Mouse (Mus musculus): ENCODE measurements around the gene Prr36. TPM values are rescaled to one million over a fixed set of nuclear protein-coding genes. Genes with fewer than 3 reads are reported as not detected.

Gene Prr36
- total RNA-seq, 1 experiment from 2014 or later = not detected

GRCm38 (mm10) chr8:4247241-4247640 lies 30.0 kb upstream of the Prr36 start:
- ATAC-seq (replicated peaks; ENCODE audit: insufficient number of reproducible peaks, low FRiP score, low TSS enrichment, poor library complexity, severe bottlenecking) = no peak

DNA sequence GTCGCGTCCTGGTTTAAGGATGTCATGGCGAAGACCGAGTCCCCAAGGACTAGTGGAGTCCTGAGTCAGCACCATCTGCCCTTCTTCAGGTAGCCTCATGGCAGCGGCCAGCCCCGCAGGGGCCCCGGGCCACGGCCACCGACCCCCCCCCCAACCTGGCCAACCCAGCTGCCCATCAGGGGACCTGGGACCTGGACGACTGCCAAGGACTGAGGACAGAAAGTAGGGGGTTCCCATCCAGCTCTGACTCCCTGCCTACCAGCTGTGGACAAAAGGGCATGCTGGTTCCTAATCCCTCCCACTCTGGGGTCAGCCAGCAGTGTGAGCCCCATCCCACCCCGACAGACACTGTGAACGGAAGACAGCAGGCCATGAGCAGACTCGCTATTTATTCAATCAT lies 28.5 kb upstream of the Prr36 start:
- ATAC-seq (replicated peaks; ENCODE audit: insufficient number of reproducible peaks, low FRiP score, low TSS enrichment, poor library complexity, severe bottlenecking) = no peak

DNA sequence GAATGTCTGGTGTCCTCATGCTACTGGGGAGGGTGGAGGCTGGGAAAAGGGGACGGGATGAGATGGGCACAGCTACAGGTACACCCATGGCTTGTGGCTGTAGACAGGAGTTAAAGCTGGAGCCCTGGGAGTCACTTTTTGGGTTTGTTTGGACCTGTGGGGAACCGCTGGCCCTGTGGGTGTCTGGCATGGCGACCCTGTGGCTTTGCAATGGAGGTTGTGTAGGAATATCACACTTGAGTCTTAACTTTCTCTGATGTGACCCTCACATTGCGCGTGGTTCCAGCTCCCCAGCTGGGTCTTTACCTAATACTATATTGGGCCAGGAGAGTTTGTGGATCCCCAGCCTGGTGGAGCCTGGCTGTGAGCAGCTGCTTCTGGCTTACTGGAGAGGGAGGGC lies 27.8 kb upstream of the Prr36 start:
- no peak for ATAC-seq (replicated peaks; ENCODE audit: insufficient number of reproducible peaks, low FRiP score, low TSS enrichment, poor library complexity, severe bottlenecking)

DNA sequence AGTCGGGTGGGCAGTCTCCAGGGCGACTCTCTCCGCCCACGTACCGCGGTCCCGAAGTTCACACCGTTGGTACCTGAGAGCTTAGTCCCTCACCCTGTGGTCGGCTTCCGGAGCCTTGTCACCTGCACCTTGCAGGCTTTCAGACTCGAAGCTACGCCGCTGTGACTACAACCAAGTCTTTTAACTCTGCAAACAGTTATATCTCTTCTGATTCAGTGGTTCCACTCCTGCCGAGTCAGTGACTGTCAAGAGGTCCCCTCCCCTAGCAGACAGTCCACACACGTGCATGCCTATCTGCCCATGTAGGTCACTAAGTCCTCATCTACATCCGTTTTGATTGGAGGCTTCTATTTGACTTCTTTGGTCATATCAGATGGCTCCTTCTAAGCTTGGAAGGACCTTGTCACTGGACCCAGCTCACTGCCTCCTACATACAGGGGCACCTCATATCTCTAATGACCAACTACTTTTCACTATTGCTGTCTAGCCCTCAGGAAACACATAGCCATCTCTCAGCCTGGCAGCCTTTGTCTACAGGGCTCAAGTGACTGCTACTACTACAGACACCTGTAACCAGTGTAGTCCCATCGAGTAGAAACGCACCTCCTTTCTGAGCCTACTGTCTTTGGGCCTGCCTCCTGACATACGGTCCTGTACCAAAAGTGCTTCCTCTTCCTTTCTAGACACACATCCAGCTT lies 22.1 kb upstream of the Prr36 start:
- ATAC-seq (replicated peaks; ENCODE audit: insufficient number of reproducible peaks, low FRiP score, low TSS enrichment, poor library complexity, severe bottlenecking) = no peak; the same call in 1 of the 2 replicates

DNA sequence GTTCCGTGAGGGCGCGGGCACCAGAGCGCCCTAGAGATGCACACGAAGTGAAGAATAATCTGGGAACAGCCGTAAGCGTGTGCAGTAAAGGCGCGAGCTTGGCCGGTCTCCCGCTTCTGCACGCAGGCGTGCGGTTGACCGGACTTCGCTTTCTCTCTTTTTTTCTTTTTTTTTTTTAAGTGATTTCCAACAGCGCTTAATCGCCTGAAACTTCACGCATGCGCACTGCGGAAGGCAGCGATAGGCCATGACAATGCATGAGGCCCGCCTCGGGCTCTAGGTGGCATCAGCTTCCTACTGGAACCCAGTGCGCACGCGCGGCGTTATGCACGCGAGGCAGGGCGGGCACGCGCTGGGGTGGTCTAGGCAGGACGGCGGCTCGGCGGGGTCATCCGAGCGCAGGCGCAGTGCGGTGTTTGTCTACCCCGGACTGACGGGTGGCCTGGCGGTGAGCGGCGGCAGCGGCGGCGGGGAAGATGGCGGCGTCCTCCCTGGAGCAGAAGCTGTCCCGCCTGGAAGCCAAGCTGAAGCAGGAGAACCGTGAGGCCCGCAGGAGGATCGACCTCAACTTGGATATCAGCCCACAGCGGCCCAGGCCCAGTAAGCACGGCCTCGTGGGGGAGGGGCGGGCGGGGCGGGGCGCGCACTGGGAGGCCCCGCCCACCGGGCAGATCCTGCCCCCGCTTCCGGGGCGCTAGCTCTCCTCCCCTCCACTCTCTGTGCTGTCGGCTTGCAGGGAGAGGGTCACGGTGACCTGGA lies 21.4 kb upstream of the Prr36 start, which contains the start of the genes Map2k7 and Gm49320:
Gene Map2k7 (plus strand): TSS at position 307 of the 759 bp plus-strand sequence.
Gene Gm49320 (plus strand): TSS at position 432 of the 759 bp plus-strand sequence.
- peak; percentile 85 for ATAC-seq (replicated peaks; ENCODE audit: insufficient number of reproducible peaks, low FRiP score, low TSS enrichment, poor library complexity, severe bottlenecking)

GRCm38 (mm10) chr8:4237814-4238433 lies 20.7 kb upstream of the Prr36 start:
- ATAC-seq (replicated peaks; ENCODE audit: insufficient number of reproducible peaks, low FRiP score, low TSS enrichment, poor library complexity, severe bottlenecking) = peak; percentile 1; the same call in 1 of the 2 replicates

DNA sequence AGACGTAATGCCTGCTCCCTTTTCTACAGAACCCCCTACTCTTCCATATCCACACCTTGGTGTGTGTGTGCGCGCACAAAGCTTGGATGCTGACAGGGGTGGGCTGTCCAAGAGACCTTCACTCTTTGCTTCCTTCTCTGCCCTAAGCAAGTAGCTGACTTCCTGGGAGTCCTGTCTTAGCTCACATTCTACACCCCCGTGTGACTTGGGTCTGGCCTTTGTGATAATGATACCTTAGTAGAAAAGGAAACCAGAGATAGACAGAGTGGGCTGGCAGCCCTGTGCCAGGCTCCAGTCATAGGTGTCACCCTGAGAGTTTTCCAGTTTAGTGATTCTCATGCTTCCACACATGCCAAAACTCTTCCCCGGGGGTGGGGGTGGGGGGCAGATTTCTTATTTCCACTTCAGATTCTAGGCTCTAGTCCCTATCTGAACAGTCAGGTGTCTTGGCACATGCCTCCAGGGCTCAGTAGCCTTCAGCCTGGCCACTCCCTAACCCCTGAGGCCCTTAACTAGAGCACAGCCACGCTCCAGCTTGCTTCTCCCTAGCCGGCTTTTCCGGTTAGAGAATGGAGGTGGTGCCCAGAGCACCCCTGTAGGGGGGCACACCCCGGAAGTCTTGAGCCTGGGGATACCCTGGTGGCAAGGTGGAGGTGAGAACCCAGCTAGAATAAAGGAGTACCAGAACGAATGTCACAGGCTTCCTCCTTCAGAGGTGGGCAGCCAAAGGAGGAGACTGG lies 13.5 kb upstream of the Prr36 start:
- no peak for ATAC-seq (replicated peaks; ENCODE audit: insufficient number of reproducible peaks, low FRiP score, low TSS enrichment, poor library complexity, severe bottlenecking)

- ATAC-seq (replicated peaks; ENCODE audit: insufficient number of reproducible peaks, low FRiP score, low TSS enrichment, poor library complexity, severe bottlenecking) = no peak
Measured at GRCm38 (mm10) chr8:4229784-4230183, 12.5 kb upstream of the Prr36 start.

DNA sequence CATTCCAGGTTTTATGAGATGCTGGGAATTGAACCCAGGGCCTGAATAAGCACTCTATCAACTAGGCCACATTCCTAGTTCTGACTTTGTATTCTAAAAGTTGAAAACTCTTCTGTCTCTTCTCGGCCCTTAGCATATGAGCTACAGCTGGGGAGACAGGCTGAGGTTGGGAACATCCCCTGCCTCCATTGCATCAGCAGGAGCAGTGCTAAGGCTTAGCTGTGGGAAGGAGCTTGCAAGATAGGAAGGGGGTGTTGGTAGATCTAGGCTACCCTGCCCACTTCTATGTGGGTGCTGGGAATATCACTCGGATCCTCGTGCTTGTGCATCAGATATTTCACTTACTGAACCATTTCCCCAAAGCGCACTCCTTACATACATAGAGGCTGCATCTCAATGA lies 10.7 kb upstream of the Prr36 start:
- ATAC-seq (replicated peaks; ENCODE audit: insufficient number of reproducible peaks, low FRiP score, low TSS enrichment, poor library complexity, severe bottlenecking) = no peak

- no peak for ATAC-seq (replicated peaks; ENCODE audit: insufficient number of reproducible peaks, low FRiP score, low TSS enrichment, poor library complexity, severe bottlenecking)
Measured at GRCm38 (mm10) chr8:4226739-4227347, 9.6 kb upstream of the Prr36 start, which contains the start of gene Lrrc8e. Lrrc8e (plus strand) TSS chr8:4226827.

DNA sequence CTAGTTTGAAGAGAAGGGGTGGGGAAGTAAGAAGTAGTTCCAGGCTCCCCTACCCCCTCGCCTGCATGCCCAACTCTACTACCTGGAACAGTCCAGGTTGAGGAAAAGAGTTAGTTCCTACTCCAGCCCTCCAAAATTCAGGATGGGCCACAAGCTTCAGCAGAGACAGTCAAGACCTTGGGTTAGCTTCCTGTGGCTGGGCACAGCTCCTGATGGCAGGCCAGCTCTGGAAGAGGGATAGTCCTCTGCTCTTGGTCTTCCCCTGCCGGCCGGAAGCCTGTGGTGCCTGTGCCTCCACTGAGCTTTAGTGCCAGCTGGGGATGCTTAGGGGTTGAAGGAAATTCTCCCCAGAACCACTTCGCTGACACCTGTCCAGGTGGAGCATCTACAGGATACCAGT lies 9.1 kb upstream of the Prr36 start:
- no peak for ATAC-seq (replicated peaks; ENCODE audit: insufficient number of reproducible peaks, low FRiP score, low TSS enrichment, poor library complexity, severe bottlenecking)

DNA sequence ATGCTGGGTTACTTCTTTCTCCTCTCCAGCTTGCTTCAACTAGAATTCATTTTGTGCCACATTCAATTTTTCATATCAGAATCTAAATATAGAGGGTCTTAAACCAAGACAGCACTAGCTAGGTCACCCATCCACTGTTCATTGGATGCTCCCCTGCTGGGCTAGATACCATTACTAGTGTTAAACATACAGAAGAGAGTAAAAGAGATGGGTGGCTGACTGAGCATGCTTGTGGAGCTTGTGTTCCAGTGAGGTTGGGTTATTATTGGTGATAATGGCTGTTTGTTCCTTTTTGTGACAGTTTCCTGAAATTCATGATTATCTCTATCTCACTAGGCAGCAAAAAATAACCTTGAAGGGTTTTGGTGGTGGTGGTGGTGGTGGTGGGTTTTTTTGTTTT lies 4.8 kb upstream of the Prr36 start:
- ATAC-seq (replicated peaks; ENCODE audit: insufficient number of reproducible peaks, low FRiP score, low TSS enrichment, poor library complexity, severe bottlenecking) = no peak

DNA sequence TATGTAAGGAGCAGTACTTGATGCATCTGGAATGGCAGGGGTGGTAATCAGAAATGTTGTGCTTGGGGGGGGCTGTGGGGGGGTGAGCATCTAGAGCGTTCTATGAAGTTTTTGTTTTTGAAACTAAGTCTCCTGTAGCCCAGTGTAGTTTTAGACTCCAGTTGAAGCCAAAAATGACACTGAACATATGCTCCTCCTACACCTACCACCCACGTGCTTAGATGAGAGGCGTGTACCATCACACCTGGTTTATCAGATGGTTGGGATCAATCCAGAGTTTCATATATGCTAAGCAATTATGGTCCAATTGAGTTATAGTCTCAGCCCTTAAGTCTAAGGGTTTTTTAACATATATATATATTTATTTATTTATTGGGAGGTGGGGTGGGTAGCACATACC lies 2.4 kb upstream of the Prr36 start:
- ATAC-seq (replicated peaks; ENCODE audit: insufficient number of reproducible peaks, low FRiP score, low TSS enrichment, poor library complexity, severe bottlenecking) = no peak

DNA sequence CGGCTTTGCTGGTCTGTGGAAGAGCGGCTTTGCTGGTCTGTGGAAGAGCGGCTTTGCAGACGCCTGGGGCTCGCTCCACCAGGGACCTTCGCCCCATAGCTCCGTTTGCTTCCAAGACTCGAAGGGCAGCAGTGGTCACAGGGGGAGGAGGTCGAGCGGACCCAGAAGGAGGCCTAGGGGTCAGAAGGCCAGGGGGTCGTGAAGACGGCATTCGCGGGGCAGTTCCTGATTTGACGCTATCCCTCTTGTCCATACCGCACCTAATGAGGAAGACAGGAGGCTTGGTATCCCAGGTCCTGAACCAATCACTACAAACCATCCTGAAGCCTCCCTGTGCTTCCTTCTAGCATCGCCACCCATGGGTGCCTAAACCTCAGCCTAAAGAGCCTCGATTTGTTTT lies 963 bp downstream of the Prr36 start:
- ATAC-seq (replicated peaks; ENCODE audit: insufficient number of reproducible peaks, low FRiP score, low TSS enrichment, poor library complexity, severe bottlenecking) = no peak

DNA sequence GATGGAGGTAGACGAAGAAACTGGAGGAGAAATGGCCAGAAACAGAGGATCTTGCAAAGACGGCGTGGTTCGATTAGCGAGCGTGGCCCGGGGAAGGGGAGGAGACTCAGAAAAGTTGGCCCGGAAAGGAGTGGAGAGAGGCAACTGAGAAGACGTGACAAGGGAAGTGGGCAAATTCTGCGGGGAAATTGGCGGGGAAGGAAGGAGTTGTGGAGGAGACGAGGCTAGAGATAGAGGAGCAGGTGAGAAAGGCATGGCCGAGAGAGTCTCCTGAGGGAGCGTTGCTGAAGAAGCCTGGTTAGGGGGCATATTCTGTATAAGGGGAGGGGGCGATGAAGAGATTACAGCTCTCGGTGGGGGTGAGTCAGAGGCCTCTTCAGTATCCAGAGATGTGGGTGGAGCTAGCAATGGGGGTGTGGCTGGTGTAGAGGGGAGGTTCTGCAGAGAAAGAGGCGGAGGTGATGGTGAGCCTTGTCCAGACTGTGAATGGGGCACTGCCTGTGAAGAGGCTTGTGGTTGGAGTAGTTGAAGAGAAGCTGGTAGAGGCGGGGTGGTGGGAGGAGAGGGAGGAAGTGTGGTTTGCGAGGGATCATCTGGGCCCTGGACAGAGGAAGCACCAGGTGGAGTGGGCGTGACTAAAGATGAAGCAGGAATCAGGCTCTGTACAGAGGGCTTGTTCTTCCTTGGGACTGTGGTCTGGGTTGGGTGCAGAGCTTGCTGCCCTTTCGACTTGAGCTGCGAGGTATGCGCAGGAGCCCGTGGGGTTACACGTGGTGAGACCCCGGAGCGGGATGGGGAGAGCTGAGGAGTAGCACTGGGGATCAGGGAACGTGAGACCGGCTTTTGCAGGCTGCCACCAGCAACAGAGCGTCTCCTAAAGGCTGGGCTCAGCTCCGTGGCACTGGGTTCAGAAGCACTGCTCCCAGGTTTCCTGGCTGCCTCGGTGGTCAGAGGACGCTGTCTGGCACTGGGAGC lies 3.0 kb downstream of the Prr36 start:
- peak; percentile 86 for ATAC-seq (replicated peaks; ENCODE audit: insufficient number of reproducible peaks, low FRiP score, low TSS enrichment, poor library complexity, severe bottlenecking)

GRCm38 (mm10) chr8:4213210-4214005 lies 3.9 kb downstream of the Prr36 start:
- ATAC-seq (replicated peaks; ENCODE audit: insufficient number of reproducible peaks, low FRiP score, low TSS enrichment, poor library complexity, severe bottlenecking) = peak; percentile 18; the same call in 1 of the 2 replicates

GRCm38 (mm10) chr8:4212809-4213209 lies 4.5 kb downstream of the Prr36 start:
- ATAC-seq (replicated peaks; ENCODE audit: insufficient number of reproducible peaks, low FRiP score, low TSS enrichment, poor library complexity, severe bottlenecking) = no peak
